Mouse (Mus musculus) ES-Bruce4 (cell line): ENCODE results near the gene Zic2. TPM values are rescaled to one million over a fixed set of nuclear protein-coding genes. Genes with fewer than 3 reads are reported as not detected.

Source experiments
- H3K27ac ChIP-seq: 2 replicates; pipeline ENCODE4 v1.5.1; 2012; ENCODE audit warnings: low read length, inconsistent platforms; ENCODE audit not compliant: insufficient read depth
- H3K27me3 ChIP-seq: 2 replicates; pipeline ENCODE4 v1.6.1; 2012; ENCODE audit warnings: mild to moderate bottlenecking, low read length, inconsistent platforms; ENCODE audit not compliant: control insufficient read depth, poor library complexity, insufficient read depth, severe bottlenecking
- H3K36me3 ChIP-seq: 2 replicates; pipeline ENCODE4 v1.6.1; 2012; ENCODE audit warnings: inconsistent platforms, mild to moderate bottlenecking, low read length, moderate library complexity; ENCODE audit not compliant: control insufficient read depth, poor library complexity, insufficient read depth, severe bottlenecking
- H3K4me1 ChIP-seq: one replicate; pipeline ENCODE4 v1.8.1; 2011; ENCODE audit warnings: low read length; ENCODE audit not compliant: control insufficient read depth, insufficient read depth
- H3K4me3 ChIP-seq: 2 replicates; pipeline ENCODE4 v1.5.1; 2011; ENCODE audit warnings: low read depth, mild to moderate bottlenecking, low read length
- H3K9ac ChIP-seq: 2 replicates; pipeline ENCODE4 v1.6.1; 2012; ENCODE audit warnings: low read depth, mild to moderate bottlenecking, inconsistent platforms; ENCODE audit not compliant: poor library complexity, severe bottlenecking
- H3K9me3 ChIP-seq: replicated peaks from 2 replicates; pipeline ENCODE4 v1.6.1; 2012; ENCODE audit warnings: mild to moderate bottlenecking, low read length, inconsistent platforms; ENCODE audit not compliant: control insufficient read depth, poor library complexity, insufficient read depth, severe bottlenecking
- CTCF ChIP-seq: IDR thresholded peaks from one replicate; pipeline ENCODE4 v1.8.1; 2011; ENCODE audit warnings: low read depth, low read length
- EP300 ChIP-seq: IDR thresholded peaks from 2 replicates; pipeline ENCODE4 v1.6.1; 2011; ENCODE audit warnings: low read depth, low read length; ENCODE audit not compliant: insufficient read depth
- POLR2A ChIP-seq: IDR thresholded peaks from one replicate; pipeline ENCODE4 v1.8.1; 2011; ENCODE audit warnings: low read length; ENCODE audit not compliant: insufficient read depth
- polyA plus RNA-seq: library from polyadenylated mRNA; stranded (reverse); fragments of >200 nt; gene quantifications from 2 replicates; pipeline ENCODE4 v1.2.4, GENCODE M21; 2011; ENCODE audit warnings: low read depth; ENCODE audit not compliant: missing spikeins, insufficient read depth, insufficient read length

Gene Zic2
- polyA plus RNA-seq, 1 experiment: 25.2 TPM

- H3K9ac ChIP-seq: peak overlapping the region; percentile 80
- H3K9me3 ChIP-seq: no peaks in the 10 kb centered on the region
- H3K36me3 ChIP-seq: no peaks in the 10 kb centered on the region
- no peak overlapping the region; the same call in 1 of the 2 replicates for H3K27ac ChIP-seq
- H3K27me3 ChIP-seq: peaks cover 24% of the 10 kb centered on the region
- no peaks in the 10 kb centered on the region for H3K4me1 ChIP-seq
- TF ChIP-seq POLR2A (no peak), CTCF (no peak), EP300 (no peak; the same call in 1 of the 2 replicates)
- peak overlapping the region; percentile 81 for H3K4me3 ChIP-seq
Observed at GRCm38 (mm10) chr14:122474041-122474890, 969 bp upstream of the Zic2 start.

DNA sequence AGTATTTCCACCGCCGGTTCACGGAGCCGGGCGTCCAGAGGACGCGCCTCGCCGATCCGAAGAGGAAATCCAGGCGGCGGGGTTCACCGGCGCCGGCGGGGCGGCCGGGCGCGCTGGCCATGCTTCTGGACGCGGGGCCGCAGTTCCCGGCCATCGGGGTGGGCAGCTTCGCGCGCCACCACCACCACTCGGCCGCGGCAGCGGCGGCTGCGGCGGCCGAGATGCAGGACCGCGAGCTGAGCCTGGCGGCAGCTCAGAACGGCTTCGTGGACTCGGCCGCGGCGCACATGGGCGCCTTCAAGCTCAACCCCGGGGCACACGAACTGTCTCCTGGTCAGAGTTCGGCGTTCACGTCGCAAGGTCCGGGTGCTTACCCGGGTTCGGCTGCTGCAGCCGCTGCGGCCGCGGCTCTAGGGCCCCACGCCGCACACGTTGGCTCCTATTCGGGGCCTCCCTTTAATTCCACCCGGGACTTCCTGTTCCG is 364 bp downstream of the Zic2 start:
- Histone ChIP-seq H3K9ac (peak overlapping the region; percentile 80), H3K4me1 (no peaks in the 10 kb centered on the region), H3K27me3 (peaks cover 33% of the 10 kb centered on the region), H3K27ac (no peak overlapping the region), H3K4me3 (peak overlapping the region; percentile 67), H3K9me3 (no peaks in the 10 kb centered on the region), H3K36me3 (no peaks in the 10 kb centered on the region)
- TF ChIP-seq CTCF: no peak
- TF ChIP-seq POLR2A: no peak
- TF ChIP-seq EP300: no peak

GRCm38 (mm10) chr14:122476041-122476821 is 996 bp downstream of the Zic2 start:
- H3K36me3 ChIP-seq: no peaks in the 10 kb centered on the region
- H3K27ac ChIP-seq: no peak overlapping the region
- no peaks in the 10 kb centered on the region for H3K4me1 ChIP-seq
- peak overlapping the region; percentile 67 for H3K4me3 ChIP-seq
- TF ChIP-seq EP300: no peak
- no peak for TF ChIP-seq POLR2A
- no peak for TF ChIP-seq CTCF
- H3K9ac ChIP-seq: peak overlapping the region; percentile 80
- H3K27me3 ChIP-seq: peaks cover 33% of the 10 kb centered on the region
- H3K9me3 ChIP-seq: no peaks in the 10 kb centered on the region

GRCm38 (mm10) chr14:122476822-122477215 is 1.6 kb downstream of the Zic2 start:
- H3K9me3 ChIP-seq: no peaks in the 10 kb centered on the region
- H3K9ac ChIP-seq: no peak overlapping the region; the same call in 1 of the 2 replicates
- H3K36me3 ChIP-seq: no peaks in the 10 kb centered on the region
- no peak overlapping the region for H3K27ac ChIP-seq
- no peak for TF ChIP-seq EP300
- TF ChIP-seq POLR2A: no peak
- TF ChIP-seq CTCF: no peak
- peak overlapping the region; percentile 67 for H3K4me3 ChIP-seq
- peaks cover 34% of the 10 kb centered on the region for H3K27me3 ChIP-seq
- H3K4me1 ChIP-seq: no peaks in the 10 kb centered on the region

GRCm38 (mm10) chr14:122477261-122477671 is 2.0 kb downstream of the Zic2 start:
- Histone ChIP-seq H3K27me3 (peaks cover 37% of the 10 kb centered on the region), H3K4me3 (peak overlapping the region; percentile 49), H3K9ac (no peak overlapping the region), H3K4me1 (no peaks in the 10 kb centered on the region), H3K9me3 (no peaks in the 10 kb centered on the region), H3K27ac (no peak overlapping the region), H3K36me3 (no peaks in the 10 kb centered on the region)
- TF ChIP-seq CTCF (no peak), EP300 (no peak), POLR2A (no peak)
